Mouse (Mus musculus) limb, embryonic 14.5 days (tissue): ENCODE results near the gene Rnf31. TPM values are rescaled to one million over a fixed set of nuclear protein-coding genes. Genes with fewer than 3 reads are reported as not detected.
A peak's percentile ranks its signal among the peaks of the same experiment; 100 is the strongest.

Experiments used
- ATAC-seq: fragments of 200-750 bp; cut with Nextera tagmentation; 2 replicates; pipeline ENCODE4 v1.8.0; 2017; ENCODE audit warnings: low read depth, moderate number of reproducible peaks, moderate TSS enrichment; ENCODE audit not compliant: low FRiP score
- DNase-seq: peaks from one replicate; pipeline ENCODE4 v3.0.0-alpha.2; 2015; ENCODE audit warnings: low spot score
- H3K27ac ChIP-seq: fragments of 300-500 bp; sonication (generic); replicated peaks from 2 replicates; pipeline ENCODE4 v1.5.1; 2014; ENCODE audit warnings: low read depth, mild to moderate bottlenecking, low read length, moderate library complexity, mixed read lengths
- H3K27me3 ChIP-seq: fragments of 300-500 bp; sonication (generic); 2 replicates; pipeline ENCODE4 v1.6.1; 2014; ENCODE audit warnings: low read length, mixed read lengths; ENCODE audit not compliant: control insufficient read depth, insufficient read depth
- H3K36me3 ChIP-seq: fragments of 300-500 bp; sonication (generic); 2 replicates; pipeline ENCODE4 v1.6.1; 2014; ENCODE audit warnings: mild to moderate bottlenecking, low read length, moderate library complexity, mixed read lengths; ENCODE audit not compliant: control insufficient read depth, insufficient read depth
- H3K4me1 ChIP-seq: fragments of 300-500 bp; sonication (generic); 2 replicates; pipeline ENCODE4 v1.6.1; 2014; ENCODE audit warnings: antibody characterized with exemption, low read length, mixed read lengths; ENCODE audit not compliant: control insufficient read depth, insufficient read depth
- H3K4me2 ChIP-seq: fragments of 300-500 bp; sonication (generic); replicated peaks from 2 replicates; pipeline ENCODE4 v1.6.1; 2014; ENCODE audit warnings: low read depth, mild to moderate bottlenecking, low read length, moderate library complexity; ENCODE audit not compliant: severe bottlenecking
- H3K4me3 ChIP-seq: fragments of 300-500 bp; sonication (generic); replicated peaks from 2 replicates; pipeline ENCODE4 v1.5.1; 2014; ENCODE audit warnings: low read length
- H3K9ac ChIP-seq: fragments of 300-500 bp; sonication (generic); 2 replicates; pipeline ENCODE4 v1.6.1; 2014; ENCODE audit warnings: mild to moderate bottlenecking, low read depth, low read length, moderate library complexity; ENCODE audit not compliant: severe bottlenecking
- H3K9me3 ChIP-seq: fragments of 300-500 bp; sonication (generic); 2 replicates; pipeline ENCODE4 v1.6.1; 2016; ENCODE audit warnings: low read length; ENCODE audit not compliant: control insufficient read depth
- POLR2A ChIP-seq: fragments of 200-500 bp; IDR thresholded peaks from 2 replicates; pipeline ENCODE4 v1.8.0; 2012; ENCODE audit warnings: inconsistent platforms, mild to moderate bottlenecking, moderate library complexity, borderline replicate concordance; ENCODE audit not compliant: insufficient read depth, insufficient read length; ENCODE audit errors: extremely low read depth
- WGBS: fragments of 180-500 bp; shearing (Covaris S2); extraction: QIAGEN DNeasy Blood & Tissue Kit; methylation state at CpG from one replicate; pipeline ENCODE4 v1.1.7; 2014; 5-methylcytosine and 5-hydroxymethylcytosine counted together
- polyA plus RNA-seq, 2 experiments: library from polyadenylated mRNA; depleted of rRNA in 1 of 2; stranded (reverse) in 1 of 2; unstranded in 1 of 2; fragments of >200 nt; fragmentation: Nextera tagmentation in 1 of 2; extraction: Ambion mirVana in 1 of 2; gene quantifications; 2 replicates each; pipeline versions ENCODE4 v1.2.1 to v1.2.3; 2012 to 2014

Gene Rnf31
- polyA plus RNA-seq, 2 experiments: 13.1 to 23.0 TPM

DNA sequence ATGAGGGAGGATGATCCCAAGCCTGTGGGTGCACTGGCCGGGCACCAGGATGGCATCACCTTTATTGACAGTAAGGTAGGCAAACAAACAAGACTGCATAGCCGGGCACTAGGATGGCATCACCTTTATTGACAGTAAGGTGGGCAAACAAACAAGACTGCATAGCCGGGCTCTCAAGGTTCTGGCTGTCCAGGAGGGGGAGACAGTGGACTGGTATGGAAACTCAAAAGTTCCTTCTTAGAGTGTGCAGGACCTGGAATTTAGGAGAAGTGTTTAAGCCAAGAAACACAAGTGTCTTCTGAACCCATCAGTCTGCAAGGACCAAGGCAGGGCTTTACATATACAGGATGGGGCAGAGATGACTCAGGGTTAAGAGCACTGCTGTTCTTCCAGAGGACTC is 25.8 kb upstream of the Rnf31 start:
- H3K4me1 ChIP-seq: peaks cover 5% of the 10 kb centered on the region
- 86% methylated on average over 3 of the region's 3 CpGs for WGBS
- no peaks in the 10 kb centered on the region for H3K9me3 ChIP-seq
- no peak overlapping the region for H3K27ac ChIP-seq
- ATAC-seq: no peak
- no peaks in the 10 kb centered on the region for H3K27me3 ChIP-seq
- DNase-seq: no peak
- no peak for TF ChIP-seq POLR2A
- H3K4me2 ChIP-seq: no peak overlapping the region
- H3K9ac ChIP-seq: no peak overlapping the region
- no peak overlapping the region for H3K4me3 ChIP-seq
- peaks cover 66% of the 10 kb centered on the region for H3K36me3 ChIP-seq

GRCm38 (mm10) chr14:55567496-55567895 is 24.0 kb upstream of the Rnf31 start:
- H3K9me3 ChIP-seq: no peaks in the 10 kb centered on the region
- H3K9ac ChIP-seq: no peak overlapping the region
- no peak overlapping the region for H3K4me3 ChIP-seq
- H3K36me3 ChIP-seq: peaks cover 66% of the 10 kb centered on the region
- DNase-seq: no peak
- ATAC-seq: no peak
- TF ChIP-seq POLR2A: no peak
- no peaks in the 10 kb centered on the region for H3K27me3 ChIP-seq
- H3K4me1 ChIP-seq: no peaks in the 10 kb centered on the region
- H3K4me2 ChIP-seq: no peak overlapping the region
- 93% methylated on average over 3 of the region's 3 CpGs for WGBS
- H3K27ac ChIP-seq: no peak overlapping the region

GRCm38 (mm10) chr14:55570588-55570987 is 20.9 kb upstream of the Rnf31 start:
- Histone ChIP-seq H3K36me3 (peaks cover 43% of the 10 kb centered on the region), H3K27me3 (no peaks in the 10 kb centered on the region), H3K9ac (no peak overlapping the region), H3K4me2 (no peak overlapping the region), H3K4me3 (no peak overlapping the region), H3K4me1 (no peaks in the 10 kb centered on the region), H3K27ac (no peak overlapping the region), H3K9me3 (no peaks in the 10 kb centered on the region)
- WGBS: 88% methylated on average over 2 of the region's 2 CpGs
- no peak for DNase-seq
- TF ChIP-seq POLR2A: no peak
- no peak for ATAC-seq

GRCm38 (mm10) chr14:55571760-55572159 is 19.7 kb upstream of the Rnf31 start:
- ATAC-seq (no peak), DNase-seq (no peak)
- Histone ChIP-seq H3K9me3 (no peaks in the 10 kb centered on the region), H3K4me3 (no peak overlapping the region), H3K4me1 (no peaks in the 10 kb centered on the region), H3K4me2 (no peak overlapping the region), H3K9ac (no peak overlapping the region), H3K36me3 (peaks cover 31% of the 10 kb centered on the region), H3K27me3 (no peaks in the 10 kb centered on the region), H3K27ac (no peak overlapping the region)
- TF ChIP-seq POLR2A: no peak

- Histone ChIP-seq H3K36me3 (peaks cover 4% of the 10 kb centered on the region; the same call in 1 of the 2 replicates), H3K4me2 (no peak within 1 kb of the TSS), H3K27me3 (no peaks in the 10 kb centered on the region), H3K27ac (0 out of 2 replicates have a peak within 1 kb of the TSS, but pooled peaks have one; percentile 19), H3K9me3 (no peaks in the 10 kb centered on the region), H3K9ac (no peak within 1 kb of the TSS; the same call in 1 of the 2 replicates), H3K4me3 (peak within 1 kb of the TSS; percentile 7; the same call in 1 of the 2 replicates), H3K4me1 (peaks cover 9% of the 10 kb centered on the region)
- no peak for TF ChIP-seq POLR2A
- ATAC-seq: peak; percentile 51; the same call in 1 of the 2 replicates
- DNase-seq: peak; percentile 18
- WGBS: 58% methylated on average over 7 of the region's 8 CpGs
Observed at GRCm38 (mm10) chr14:55575302-55575701, 16.2 kb upstream of the Rnf31 start, which contains the start of gene Fitm1. TSS of gene Fitm1 (plus strand) at chr14:55575617.
